Mouse (Mus musculus): ENCODE measurements around the gene Capns1. TPM values are rescaled to one million over a fixed set of nuclear protein-coding genes. Genes with fewer than 3 reads are reported as not detected.

Gene Capns1
- total RNA-seq, 2 experiments from 2014 or later: 587 to 633 TPM

GRCm38 (mm10) chr7:30170283-30170951 is 28.2 kb downstream of the Capns1 start:
- DNase-seq: no peak

- peak; percentile 92 to 93 for DNase-seq
Measured at GRCm38 (mm10) chr7:30169583-30170282, 28.9 kb downstream of the Capns1 start, which contains the start of gene Zfp146. Zfp146 (minus strand) TSS chr7:30169750.

GRCm38 (mm10) chr7:30168914-30169582 is 29.6 kb downstream of the Capns1 start:
- no peak for DNase-seq

GRCm38 (mm10) chr7:30164745-30165144 is 33.9 kb downstream of the Capns1 start:
- no peak for DNase-seq

- no peak for DNase-seq
Measured at GRCm38 (mm10) chr7:30163113-30163512, 35.5 kb downstream of the Capns1 start.

GRCm38 (mm10) chr7:30155507-30155906 is 43.1 kb downstream of the Capns1 start:
- no peak for DNase-seq

- DNase-seq: no peak
Measured at GRCm38 (mm10) chr7:30154040-30154439, 44.6 kb downstream of the Capns1 start.

GRCm38 (mm10) chr7:30147011-30147410 is 51.6 kb downstream of the Capns1 start:
- no peak for DNase-seq

GRCm38 (mm10) chr7:30143555-30144209 is 54.9 kb downstream of the Capns1 start:
- DNase-seq: peak; percentile 59 to 68

- no peak for DNase-seq
Measured at GRCm38 (mm10) chr7:30143170-30143554, 55.4 kb downstream of the Capns1 start.

Other genes starting within 250 kb of the Capns1 start
- gene Zfp74, start 244.7 kb downstream of the Capns1 start, total RNA-seq (2021): 1 to 10 TPM; 8.2 to 9.2 TPM
- gene Zfp568, start 214.9 kb downstream of the Capns1 start, total RNA-seq (2021): 10 to 100 TPM; 12.4 to 13.8 TPM
- gene Zfp14, start 147.4 kb downstream of the Capns1 start, total RNA-seq (2021): 1 to 10 TPM; 3.0 to 3.1 TPM
- 1 to 10 TPM; 1.7 to 2.0 TPM for gene Zfp82, start 125.9 kb downstream of the Capns1 start, total RNA-seq (2021)
- not detected for gene Gm26920, start 108.4 kb downstream of the Capns1 start, total RNA-seq (2021)
- 1 to 10 TPM; 1.8 to 2.8 TPM for gene Zfp566, start 108.3 kb downstream of the Capns1 start, total RNA-seq (2021)
- 10 to 100 TPM; 35.3 to 41.5 TPM for gene Zfp260, start 104.0 kb downstream of the Capns1 start, total RNA-seq (2021)
- 1 to 10 TPM; 4.2 to 5.5 TPM for gene Zfp382, start 76.9 kb downstream of the Capns1 start, total RNA-seq (2021)
- 10 to 100 TPM; 46.2 to 57.2 TPM for gene Zfp146, start 29.1 kb downstream of the Capns1 start, total RNA-seq (2021)
- 100 to 1,000 TPM; 329 to 440 TPM for gene Cox7a1, start 14.7 kb downstream of the Capns1 start, total RNA-seq (2021)
- gene Polr2i, start 33.1 kb upstream of the Capns1 start, total RNA-seq (2021): 10 to 100 TPM; 69.4 to 76.1 TPM
- gene Tbcb, start 33.5 kb upstream of the Capns1 start, total RNA-seq (2021): 10 to 100 TPM; 98.7 to 99.8 TPM
- gene Ovol3, start 36.9 kb upstream of the Capns1 start, total RNA-seq (2021): not detected
- under 1 TPM; 0.46 to 0.56 TPM for gene Thap8, start 81.3 kb upstream of the Capns1 start, total RNA-seq (2021)
- 1 to 10 TPM; 4.6 to 5.7 TPM for gene Wdr62, start 81.6 kb upstream of the Capns1 start, total RNA-seq (2021)
- 10 to 100 TPM; 16.6 to 18.3 TPM for gene Clip3, start 92.9 kb upstream of the Capns1 start, total RNA-seq (2021)
- gene Alkbh6, start 109.9 kb upstream of the Capns1 start, total RNA-seq (2021): 10 to 100 TPM; 56.9 to 81.3 TPM
- 10 to 100 TPM; 21.8 to 49.1 TPM for gene Syne4, start 116.0 kb upstream of the Capns1 start, total RNA-seq (2021)
- gene E130208F15Rik, start 122.9 kb upstream of the Capns1 start, total RNA-seq (2021): 1 to 10 TPM in 1 of 2 experiments, under 1 TPM in 1; 0.93 to 1.3 TPM
- gene Sdhaf1, start 125.1 kb upstream of the Capns1 start, total RNA-seq (2021): 10 to 100 TPM; 13.2 to 16.0 TPM
- gene Lrfn3, start 164.0 kb upstream of the Capns1 start, total RNA-seq (2021): 10 to 100 TPM in 1 of 2 experiments, 1 to 10 TPM in 1; 7.4 to 14.7 TPM
- 10 to 100 TPM; 22.5 to 35.7 TPM for gene Tyrobp, start 214.9 kb upstream of the Capns1 start, total RNA-seq (2021)
- 1 to 10 TPM; 1.8 to 2.0 TPM for gene Hcst, start 221.0 kb upstream of the Capns1 start, total RNA-seq (2021)
- 1 to 10 TPM in 1 of 2 experiments, under 1 TPM in 1; 0.89 to 1.0 TPM for gene Nfkbid, start 222.9 kb upstream of the Capns1 start, total RNA-seq (2021)
- 10 to 100 TPM; 23.5 to 28.6 TPM for gene Aplp1, start 246.7 kb upstream of the Capns1 start, total RNA-seq (2021)